Mouse (Mus musculus) ovary, adult 18-20 months (tissue): ENCODE measurements around the gene Nap1l4.

Experiments
- DNase-seq: peaks from one replicate; pipeline ENCODE4 v3.0.0; 2022; ENCODE audit warnings: low spot score, mixed read lengths

Nap1l4 gene

DNA sequence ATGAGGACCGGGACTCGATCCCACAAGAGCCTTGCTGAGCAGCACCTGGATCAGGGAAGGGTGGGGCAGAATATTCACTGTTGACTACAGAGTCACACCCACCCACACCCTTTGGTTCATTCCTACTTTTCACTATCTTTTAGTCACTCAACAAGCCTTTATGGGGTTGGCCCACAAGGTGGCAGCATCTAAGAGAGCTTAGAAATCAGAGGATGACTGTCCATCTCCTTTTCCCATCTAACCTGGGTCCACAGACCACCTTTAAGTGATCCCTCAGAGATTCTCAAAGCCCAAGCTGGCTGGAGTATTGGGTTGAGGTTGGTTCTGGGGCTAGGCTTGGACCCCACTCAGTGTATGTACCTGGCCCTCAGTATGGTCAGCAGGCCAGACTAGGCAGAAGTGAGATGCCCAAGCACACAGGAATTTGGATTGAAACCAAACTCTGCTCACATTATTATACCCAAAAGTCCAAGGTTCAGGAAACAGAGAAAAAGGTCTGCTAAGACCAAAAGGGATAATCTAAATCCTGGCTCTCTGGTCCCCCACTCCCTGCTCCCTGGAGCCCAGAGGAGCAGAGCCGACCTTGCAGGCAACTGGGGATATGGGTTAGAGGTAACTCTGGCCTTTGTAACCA, 72.1 kb downstream of the Nap1l4 start:
- no peak for DNase-seq

DNA sequence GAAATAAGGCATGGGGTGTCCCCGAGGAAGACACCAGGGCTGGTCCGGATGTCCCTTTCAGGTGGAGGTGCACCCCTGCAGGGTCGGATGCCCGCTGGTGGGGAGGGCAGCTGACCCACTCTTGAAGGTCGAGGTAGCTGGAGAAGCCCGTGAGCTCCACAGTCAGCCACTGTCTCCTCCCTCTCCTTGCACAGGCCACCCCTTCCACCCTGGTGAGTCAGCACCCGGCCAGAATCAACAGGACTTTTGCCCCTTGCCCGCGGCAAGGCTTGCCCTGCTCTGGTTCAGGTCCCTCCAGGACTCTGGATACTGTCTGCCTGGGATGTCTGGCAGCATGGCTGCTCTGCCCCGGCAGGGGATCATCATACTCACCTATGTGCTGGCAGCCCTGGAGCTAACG, 73.0 kb downstream of the Nap1l4 start:
- no peak for DNase-seq

DNA sequence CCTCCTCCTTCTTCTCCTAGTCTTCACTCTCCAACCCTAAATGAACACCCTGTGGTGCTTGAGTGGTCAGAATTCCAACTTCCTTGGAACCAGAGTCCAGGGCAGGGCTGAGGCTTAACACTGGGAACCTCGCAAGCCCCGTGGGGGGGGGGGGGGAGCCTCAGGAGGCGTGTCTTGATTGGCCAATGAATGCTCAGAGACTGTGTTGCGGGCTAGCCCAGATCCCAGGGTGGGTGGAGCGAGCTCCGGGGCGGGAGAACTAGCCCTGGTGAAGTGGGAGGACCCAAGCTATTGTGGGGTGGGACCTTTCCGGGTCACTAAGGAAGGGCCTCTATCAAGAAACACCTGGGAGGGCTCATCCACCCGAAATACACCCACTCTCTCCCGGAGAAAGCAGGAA, 74.1 kb downstream of the Nap1l4 start:
- no peak for DNase-seq

DNA sequence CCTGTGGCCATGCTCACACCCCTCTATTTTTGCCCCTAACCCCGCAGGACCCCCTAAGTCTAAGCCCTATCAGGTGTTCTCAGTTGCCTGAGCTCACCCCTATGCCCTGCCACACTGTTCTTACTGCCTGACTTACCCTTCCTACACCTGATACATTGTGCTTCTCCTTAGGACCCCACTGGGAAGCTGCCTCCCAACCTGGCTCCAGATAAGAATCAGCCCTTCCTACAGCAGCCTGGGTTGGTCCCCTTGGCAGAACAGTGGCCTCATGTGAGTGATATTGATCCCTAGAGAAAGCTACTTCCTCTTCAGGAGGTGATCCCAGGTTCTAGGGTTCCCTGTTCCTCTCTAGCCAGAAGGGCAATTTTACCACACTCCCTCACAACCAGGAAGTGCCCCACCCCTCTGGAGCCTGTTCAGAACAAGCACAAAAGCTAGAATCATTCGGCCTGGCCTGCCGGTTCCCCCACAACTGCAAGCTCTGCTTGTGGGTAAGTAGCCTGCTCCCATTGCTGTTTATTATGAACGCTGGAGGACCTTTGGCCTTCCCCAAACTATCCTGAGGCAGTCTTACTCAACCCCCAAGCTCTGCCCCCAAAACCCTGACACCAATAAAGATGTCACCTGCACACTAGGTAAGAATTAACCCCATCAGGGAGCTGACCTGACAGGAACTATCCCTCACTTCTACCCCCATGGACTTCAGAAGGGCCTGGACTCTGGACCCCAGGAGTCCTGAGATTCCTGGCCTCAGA, 75.4 kb downstream of the Nap1l4 start, which contains the start of gene Slc22a18:
Slc22a18 (plus strand) TSS at position 390 of the 755 bp plus-strand sequence.
- DNase-seq: no peak

DNA sequence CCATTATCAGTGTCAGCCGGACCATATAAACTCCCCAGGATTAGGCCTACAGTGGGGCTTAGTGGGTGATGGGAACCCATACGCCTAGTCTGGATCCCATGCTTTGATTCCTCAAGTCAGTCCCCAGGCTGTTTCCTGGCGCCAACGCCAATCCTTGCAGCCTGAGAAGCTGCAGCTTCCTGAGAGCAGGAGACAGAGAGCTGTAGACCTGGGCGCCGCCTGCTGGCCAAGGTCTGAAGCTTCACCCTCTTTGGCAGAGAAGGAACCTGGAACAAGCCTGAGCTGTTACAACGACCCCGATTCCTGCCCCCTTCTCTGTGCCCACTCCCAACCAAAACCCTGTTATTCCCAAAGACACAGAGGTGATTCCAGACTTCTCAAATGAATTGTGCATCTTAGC, 79.0 kb downstream of the Nap1l4 start:
- peak; percentile 51 for DNase-seq

DNA sequence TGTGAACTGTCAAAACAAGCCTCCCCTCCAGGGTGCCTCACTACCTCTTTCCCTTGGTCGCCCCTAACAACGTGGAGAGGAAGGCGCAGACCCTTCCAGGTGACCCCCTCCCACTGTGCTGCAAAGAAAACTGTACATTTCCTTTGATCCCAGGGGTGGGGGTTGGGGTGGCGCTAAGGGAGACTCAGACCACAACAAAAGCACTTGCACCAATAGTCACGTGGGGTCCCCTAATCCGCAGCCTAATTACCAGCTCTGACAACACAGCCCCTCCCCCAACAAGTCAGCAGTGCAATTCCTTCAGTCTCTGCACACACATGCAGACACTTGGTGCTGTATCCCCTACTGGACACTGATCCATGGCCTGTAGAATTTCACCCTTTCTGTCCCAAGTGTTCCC, 81.2 kb downstream of the Nap1l4 start:
- no peak for DNase-seq

DNA sequence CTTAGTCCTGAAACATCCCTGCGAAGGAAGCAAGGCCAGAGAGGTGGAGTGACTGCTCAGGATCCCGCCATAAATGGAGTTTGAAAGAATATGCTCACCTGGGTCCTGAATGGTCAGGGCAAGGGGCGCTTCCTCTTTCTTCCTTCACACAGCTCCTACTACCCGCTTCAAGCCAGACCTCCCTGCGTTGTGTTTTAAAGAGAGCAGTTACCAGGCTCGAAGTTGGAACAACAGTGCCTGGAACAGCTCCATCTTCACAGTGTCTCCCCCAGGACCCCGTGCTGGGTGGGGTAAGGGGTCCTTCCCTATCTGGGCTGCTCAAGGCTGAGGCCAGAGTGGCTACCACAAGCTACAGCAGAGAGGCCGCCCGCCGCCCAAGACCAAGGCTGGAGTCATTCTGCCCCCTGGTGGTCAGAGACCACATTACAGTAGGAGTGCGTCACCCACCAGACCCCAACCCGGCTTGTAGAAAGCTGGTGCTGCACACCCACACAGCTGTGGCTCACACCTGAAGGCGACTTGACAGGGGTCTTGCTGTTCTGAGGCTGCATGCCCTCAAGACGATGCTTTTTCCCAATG, 82.7 kb downstream of the Nap1l4 start:
- DNase-seq: peak; percentile 32

DNA sequence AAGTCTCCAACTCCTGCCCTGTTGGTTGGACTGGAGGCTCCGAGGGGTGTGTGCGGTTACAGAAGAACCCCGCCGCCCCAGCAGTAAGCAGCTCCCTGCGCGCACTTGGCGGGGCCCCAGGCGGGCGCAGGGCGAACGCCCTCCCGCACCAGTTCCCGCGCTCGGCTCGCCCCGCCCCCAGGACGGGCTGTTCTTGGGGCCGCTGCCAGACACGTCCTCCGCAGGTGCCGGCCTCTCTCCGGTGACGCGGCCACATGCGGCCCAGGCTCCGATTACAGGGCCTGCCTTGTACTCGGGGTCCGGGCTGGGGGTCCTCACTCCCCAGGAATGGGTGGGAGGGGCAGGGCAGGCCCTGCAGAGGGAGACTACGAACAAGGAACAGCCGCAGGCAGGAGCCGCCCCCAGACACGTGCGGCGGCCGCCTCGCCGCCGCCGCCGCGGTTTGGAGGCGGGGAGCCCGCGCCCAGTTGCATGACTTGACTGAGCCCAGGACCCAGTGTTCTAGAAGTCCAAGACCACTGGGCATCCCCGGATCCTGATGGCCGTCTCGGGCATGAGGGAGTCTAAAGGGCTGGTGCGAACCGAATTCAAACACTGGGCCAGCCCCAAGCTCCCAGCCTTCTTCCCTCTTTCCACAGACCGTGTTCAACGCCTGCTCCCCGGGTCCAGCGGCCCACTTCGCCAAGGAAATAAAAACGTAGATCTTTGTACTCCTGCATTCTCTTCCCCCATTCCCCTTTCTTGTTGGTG, 83.9 kb downstream of the Nap1l4 start:
- DNase-seq: peak; percentile 24

DNA sequence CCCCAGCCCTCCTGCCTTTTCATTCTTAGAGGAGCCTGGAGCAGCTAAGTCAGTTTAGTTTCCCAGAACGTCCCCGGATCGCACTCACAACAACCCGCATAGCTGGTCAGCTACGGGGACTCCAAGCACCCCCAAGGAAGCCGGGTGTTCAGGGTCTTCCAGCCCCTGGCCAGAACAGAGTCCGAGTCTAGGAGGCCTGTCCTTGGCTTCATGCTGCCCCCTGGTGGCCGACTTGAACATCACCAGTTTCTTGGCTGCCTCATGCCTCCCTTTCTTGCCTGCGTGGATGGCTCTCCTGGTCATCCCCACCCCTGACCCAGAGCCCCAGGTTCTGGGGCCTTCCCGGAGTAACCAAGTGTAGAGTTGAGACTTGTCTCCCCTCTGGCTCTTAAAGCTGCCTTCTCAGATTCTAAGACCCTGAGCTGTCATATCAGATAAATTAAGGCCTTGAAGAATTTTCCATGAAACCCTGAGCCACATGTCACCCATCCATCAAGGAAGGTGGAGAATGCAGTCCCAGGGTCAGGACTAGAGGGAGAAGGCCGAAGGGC, 85.0 kb downstream of the Nap1l4 start:
- DNase-seq: peak; percentile 35
